Mouse (Mus musculus) layer of hippocampus, postnatal 14 days (tissue): Measurements from ENCODE around the gene Tubd1. TPM values are rescaled to one million over a fixed set of nuclear protein-coding genes. Genes with fewer than 3 reads are reported as not detected.
"Not testable (repeated sequence)": the region's sequence is repeated elsewhere in the genome, so short reads cannot be mapped to it uniquely, and the experiment has no call there.

ENCODE experiments used
- DNase-seq, 2 experiments: peaks; one replicate each; pipeline ENCODE4 v3.0.0; 2021 to 2022; ENCODE audit warnings: low spot score in 2 of 2, mixed read lengths in 1 of 2
- long read RNA-seq, 2 experiments: library from polyadenylated mRNA; stranded (forward); transcript quantifications; one replicate each; pipeline ENCODE4 v2.0.0; 2021
- total RNA-seq, 2 experiments: library from RNA; stranded (reverse); gene quantifications; 2 replicates each; pipeline ENCODE4 v1.2.3; 2021

Tubd1 gene
- 1 to 10 TPM; 7.0 to 9.2 TPM for total RNA-seq
- long read RNA-seq, experiment 1, transcript Tubd1-202 (9 exons, 1,871 nt) = major isoform, 8 of 13 reads
- long read RNA-seq, experiment 1, partial matches to known transcripts = 1 of 13 reads
- long read RNA-seq, experiment 1, other reads (novel, unspliced or antisense) = 1 of 13 reads
- long read RNA-seq, experiment 2, transcript Tubd1-202 (9 exons, 1,871 nt) = major isoform, 5 of 8 reads
- long read RNA-seq, experiment 2, partial matches to known transcripts = 1 of 8 reads
- long read RNA-seq, experiment 2, other reads (novel, unspliced or antisense) = 1 of 8 reads

DNA sequence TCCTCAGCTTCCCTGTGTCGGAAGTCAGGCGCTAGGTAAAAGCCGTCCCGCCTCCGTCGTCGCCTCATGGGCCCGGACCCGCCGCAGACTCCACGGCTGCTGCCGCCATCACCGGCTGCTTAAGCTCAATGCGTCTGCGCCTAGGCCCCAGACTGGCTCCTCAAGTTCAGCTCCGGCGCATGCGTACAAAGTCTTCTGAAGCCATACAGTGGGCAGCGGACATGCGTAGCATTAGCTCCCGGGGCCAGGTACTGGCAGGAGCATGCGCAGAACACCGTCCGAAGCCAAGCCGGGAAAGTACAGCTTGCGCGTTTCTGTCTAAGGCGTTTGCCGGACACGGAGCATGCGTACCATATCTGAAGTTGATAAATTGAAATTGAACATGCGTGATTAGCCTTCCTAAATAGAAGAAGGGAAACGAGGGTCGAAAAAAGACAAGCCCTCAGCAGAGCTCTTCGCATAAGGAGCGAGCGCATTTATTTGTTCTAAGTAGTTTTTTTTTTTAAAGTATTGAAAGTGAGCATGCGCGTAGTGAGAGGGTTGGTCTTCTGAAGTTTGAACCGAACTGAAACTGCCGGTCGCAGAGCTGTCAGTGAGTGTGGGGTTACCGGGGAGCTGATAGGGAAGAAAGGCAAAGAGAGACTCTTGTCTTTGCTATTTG lies at the start of gene Tubd1, which contains the start of gene Rps6kb1:
Gene Tubd1, plus strand, starts transcription at position 353 of the 661 bp plus-strand sequence.
Gene Rps6kb1, minus strand, starts transcription at position 167 of the 661 bp plus-strand sequence.
- DNase-seq = peak; percentile 98 to 100

DNA sequence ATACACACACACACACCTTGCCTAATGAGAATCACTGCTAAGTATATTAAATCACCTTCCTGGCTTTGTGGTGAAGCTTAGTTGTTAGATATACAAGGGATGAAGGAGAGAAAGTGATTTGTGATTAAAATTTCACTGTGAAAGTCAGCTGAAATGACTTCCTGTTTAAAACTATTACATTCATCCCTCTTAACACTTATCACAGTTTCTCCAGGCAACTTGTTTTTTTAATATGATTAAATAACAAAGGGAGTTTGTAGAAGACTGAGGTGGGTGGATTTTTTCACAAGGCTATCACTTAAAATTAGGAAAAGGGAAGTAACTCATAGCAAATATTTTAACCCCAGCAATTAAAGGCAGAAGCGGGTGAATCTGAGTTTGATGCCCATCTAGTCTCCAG lies 47.4 kb upstream of the Tubd1 start:
- no peak for DNase-seq

DNA sequence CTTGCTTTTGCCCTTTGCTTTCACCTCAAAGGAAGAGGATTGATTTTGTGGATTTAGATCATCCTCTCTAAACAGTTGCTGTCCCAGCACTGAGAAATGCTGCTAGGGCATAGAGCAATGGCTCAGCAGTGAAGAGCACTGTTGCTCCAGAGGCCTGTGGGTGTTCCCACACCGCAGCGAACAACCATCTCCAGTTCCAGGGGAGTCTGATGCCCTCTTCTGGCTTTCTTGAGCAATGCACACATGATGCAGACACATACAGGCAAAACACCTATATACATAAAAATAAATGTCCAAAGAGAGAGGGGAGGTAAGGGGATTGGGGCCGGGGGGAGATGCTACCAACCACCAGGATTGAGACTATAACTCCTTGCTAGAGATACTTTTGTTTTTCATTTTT lies 46.9 kb upstream of the Tubd1 start:
- no peak for DNase-seq

DNA sequence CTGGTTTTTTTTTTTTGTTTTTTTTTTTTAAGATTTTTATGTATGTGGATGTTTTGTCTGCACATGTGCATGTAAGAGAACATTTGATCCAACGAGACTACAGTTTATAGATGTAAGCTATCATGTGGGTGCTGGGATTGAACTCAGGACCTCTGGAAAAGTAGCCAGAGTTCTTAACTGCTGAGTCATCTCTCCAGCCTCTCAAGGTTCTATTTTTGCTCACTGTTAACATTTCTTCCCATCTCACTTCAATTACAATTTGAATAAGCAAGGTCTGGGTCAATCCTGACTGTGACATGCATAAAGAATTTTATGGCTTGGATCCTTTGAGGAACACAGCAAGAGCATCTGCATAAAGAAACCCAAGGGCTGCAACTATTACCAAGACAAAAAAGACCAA lies 44.0 kb upstream of the Tubd1 start:
- DNase-seq = no peak

DNA sequence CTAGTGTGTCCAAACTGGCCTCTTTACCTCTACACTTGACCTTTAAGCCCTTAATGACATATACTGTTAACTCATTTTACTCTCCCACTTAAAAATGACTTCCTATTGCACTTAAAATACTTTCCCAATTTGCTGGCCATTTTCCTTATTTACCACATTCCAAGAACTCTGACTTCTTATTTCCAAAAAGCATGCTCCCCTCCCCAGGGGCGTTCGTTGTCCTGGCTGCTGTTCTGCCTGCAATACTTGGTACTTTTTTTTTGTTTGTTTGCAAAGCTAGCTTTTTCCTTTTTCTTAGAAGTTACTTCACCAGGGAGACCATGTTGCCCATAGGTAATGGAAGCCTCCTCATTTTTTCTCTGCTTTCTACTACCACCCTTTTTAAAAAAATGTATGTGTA lies 41.7 kb upstream of the Tubd1 start:
- DNase-seq = no peak

DNA sequence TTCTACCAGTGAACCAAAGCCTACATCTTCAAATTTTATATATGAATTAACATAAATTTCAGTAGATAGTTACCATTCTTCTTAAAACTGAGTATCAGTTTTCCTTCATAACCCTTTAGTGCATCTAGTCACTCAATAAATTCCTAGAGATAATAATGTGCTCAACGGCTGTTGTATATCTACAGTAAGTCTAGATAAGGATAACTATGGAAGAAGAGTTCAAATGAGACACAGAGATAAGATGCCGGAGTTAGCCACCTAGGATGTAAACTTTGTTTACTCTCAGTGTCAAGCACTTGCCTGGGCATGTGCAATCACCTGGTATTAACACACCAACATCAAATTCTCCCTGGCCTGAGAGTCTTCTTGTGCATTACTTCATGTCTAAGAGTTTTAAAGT lies 37.5 kb upstream of the Tubd1 start:
- DNase-seq = no peak

DNA sequence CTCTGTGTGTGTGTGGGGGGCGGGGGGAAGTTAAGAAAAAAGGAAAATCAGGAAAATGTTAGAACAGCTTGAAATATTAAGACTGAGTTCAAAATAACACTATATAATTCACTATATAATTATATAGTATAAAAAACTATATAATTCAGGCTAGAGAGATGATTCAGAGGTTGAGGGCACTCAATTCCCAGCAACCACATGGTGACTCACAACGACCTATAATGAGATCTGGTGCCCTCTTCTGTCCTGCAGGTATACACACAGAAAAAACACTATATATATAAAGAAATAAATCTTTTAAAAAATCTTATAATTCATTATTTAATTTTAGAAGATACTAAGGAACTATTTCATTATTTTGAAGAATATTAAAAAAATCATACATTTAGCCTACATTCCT lies 36.8 kb upstream of the Tubd1 start:
- DNase-seq = no peak

DNA sequence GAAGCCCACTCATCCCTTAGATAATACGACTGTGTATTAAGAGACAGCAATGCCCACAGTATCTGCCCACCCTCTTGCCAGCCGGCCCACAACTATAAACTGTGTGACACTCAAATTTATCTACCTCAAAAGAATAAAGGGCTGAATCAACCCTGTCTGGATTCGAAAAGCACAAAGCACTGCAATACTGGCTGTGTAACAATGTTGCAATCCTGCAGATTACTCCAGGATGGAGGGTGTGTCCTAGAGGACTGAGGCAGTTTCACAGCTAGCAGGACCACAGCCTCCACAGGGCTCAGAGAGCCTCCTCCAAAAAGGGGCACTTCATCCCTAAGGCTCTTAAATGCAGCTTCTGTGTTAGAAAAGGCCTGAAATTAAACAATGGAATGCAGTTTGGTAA lies 28.2 kb upstream of the Tubd1 start:
- no peak for DNase-seq

DNA sequence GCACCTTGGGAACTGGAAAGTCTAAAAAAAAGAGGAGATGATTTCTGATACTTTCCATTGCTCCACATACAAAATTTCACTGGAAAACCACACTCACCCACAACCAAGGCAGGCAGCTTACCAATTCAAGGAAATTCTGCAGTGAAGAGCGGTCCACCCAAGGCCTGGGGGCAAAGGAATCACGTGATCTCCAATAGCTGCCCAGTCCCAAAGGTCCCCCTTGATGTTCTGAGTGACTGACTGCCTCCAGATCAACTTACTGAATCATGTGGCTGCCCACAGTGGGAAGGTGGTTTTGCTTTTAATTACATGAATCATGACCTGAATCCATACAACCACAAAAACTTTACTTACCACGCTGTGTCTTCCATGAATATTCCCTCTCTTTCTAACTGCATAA lies 27.6 kb upstream of the Tubd1 start:
- no peak for DNase-seq

DNA sequence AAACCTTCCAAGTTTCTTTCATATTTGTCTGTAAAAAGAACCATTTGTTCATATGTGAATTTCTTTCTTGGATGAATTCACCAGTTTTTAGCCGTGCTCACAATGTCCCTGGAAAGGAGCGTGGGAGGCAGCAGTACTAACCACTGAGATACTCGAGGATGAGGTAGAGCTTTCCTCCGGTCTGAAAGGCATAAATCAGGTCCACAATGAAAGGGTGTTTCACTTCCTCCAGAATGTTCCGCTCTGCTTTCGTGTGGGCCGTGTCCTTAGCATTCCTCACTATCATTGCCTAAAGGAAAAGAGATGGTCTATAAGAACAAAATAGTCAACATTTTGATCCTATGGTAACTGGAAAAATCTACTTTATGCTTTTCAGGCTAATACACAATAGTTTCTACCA lies 25.0 kb upstream of the Tubd1 start:
- no peak for DNase-seq

DNA sequence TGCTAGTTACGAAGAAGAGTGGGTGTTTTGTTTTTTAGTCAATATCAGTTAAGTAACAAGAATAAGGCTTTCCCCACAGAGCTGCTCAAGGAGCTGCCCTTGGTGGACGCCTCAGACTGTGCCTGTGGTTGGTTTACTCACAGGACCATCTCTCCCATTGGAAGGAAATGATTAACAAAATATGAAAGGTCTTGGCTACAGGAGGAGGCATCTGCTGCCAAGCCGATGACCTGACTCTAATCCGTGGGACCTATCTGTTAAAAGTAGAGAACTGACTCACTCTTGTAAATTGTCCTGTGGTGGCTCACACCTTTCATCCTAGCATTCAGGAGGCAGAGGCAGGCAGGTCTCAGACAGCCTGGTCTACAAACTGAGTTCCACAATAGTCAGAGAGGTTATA lies 17.3 kb upstream of the Tubd1 start:
- no peak for DNase-seq

DNA sequence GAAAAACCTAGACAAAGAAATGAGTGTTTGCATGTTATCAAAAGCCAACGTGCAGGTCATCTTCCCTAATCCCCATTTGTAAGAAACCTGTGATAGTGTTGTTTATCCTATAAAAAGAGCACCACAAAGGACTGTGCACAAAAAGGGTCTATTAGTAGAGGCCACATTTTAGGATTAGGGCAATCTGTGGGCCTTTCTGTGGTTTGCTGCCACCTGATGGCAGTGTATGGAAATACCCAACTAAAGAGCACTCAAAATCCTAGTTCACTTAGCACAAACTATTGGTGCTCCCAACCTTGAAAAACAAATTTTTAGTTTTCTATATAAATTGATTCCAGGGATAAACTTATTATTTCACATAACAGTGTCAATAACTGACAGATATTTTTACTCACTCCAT lies 12.0 kb upstream of the Tubd1 start:
- no peak for DNase-seq

DNA sequence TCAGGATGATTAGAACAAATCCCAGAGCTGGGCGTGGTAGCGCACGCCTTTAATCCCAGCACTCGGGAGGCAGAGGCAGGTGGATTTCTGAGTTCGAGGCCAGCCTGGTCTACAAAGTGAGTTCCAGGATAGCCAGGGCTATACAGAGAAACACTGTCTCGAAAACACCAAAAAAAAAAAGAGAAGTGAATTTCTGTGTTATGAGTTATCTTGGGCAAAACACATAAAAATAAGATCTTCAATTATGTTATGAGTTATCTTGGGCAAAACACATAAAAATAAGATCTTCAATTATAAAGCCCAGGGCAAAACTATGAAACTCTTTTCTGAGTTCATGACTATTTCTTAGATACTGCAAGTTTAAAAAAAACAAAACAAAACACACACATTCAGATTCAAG lies 11.5 kb upstream of the Tubd1 start:
- not testable (repeated sequence) for DNase-seq

DNA sequence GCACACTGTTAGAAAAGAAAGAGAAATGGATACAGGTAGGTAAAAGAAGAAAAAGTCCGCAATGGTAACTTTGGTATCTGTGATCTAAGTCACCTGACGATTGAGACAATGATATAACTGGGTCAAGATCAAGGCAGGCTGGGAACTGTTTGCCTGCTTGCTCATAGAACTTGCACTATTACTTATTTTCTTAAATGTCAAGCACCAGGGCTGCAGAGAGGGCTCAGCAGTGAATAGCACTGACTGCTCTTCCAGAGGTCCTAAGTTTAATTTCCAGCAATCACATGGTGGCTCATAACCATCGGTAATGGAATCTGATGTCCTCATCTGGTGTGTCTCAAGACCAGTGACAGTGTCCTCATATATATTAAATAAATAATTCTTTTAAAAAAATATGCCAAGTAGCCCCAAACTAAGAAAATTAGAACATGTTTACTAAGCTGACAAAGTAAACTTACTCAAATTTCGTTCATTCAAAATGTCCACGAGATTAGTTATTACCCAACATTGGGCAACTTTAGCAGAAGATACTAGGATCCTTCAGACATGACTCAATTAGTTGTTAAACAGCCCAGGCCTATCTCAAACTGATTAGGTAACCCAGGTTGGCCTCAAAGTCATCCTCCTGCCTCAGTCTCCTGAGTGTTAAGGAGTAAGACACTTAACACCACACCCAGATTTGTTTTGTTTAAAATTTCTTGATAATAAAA lies 10.4 kb upstream of the Tubd1 start:
- DNase-seq = no peak

DNA sequence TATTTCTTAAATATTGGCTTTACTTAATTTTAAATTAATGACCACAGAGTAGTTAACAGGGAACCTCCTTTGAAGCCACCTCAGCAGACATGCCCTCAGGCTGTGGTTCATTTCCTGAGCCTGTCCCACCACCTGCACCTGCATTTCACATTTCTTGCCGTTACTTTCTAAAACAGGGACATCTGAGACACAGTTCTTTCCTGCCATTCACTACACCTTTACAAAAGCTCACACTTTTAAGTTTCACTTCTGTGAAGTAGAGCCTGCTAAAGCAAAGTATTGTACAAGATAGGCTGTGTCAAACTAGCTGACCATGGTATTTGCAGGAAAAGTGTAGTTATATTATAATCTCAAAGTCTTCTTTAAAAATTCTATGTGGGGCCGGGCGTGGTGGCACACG lies 6.0 kb upstream of the Tubd1 start:
- DNase-seq = no peak

DNA sequence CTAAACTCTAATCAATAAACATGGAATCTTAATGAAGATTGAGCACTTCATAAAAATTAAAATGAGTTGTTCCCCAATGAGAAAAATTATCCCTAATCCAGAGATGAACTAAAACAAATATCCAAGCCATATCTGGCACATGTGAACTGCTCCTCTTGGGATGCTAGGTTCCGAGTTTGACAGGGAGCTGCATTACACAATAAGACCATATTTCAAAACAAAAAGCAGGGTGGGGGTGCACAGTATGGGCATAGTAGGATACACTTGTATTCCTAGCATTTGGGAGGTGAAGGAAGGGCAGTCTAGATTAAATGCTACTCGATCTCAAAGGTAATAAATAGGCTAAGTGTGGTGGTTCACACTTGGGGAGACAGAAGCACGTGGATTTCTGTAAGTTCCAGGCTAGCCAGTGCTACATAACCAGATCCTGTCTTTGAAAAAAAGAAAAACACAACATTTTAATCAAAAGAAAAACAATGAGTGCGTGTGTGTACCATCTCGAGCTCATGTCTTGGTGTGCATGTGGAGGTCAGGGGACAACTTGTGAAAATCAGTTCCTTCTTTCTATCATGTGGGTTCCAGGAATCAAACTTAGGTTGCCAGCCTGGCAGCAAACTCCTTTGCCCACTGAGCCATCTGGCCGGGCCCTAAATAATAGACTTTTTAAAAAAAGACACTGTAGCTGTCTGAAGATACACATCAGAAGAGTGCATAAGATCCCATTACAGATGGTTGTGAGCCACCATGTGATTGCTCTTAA lies 4.9 kb upstream of the Tubd1 start:
- no peak for DNase-seq

DNA sequence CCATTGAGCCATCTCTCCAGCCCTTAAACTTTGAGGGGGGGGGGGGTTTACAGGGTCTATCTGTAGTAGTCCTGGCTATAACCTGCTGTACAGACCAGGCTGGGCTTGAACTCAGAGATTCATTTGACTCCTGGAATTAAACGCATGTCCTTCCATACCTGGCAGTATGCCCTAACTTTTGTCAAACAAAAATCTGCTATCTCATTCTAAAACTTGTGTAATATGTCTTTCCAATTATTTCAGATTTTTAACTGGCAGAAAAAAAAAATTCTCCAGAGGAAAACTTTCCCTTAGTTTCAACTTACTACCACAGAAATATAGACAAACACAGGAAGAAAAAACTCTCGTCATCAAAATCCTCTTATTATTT lies 4.3 kb upstream of the Tubd1 start:
- no peak for DNase-seq

DNA sequence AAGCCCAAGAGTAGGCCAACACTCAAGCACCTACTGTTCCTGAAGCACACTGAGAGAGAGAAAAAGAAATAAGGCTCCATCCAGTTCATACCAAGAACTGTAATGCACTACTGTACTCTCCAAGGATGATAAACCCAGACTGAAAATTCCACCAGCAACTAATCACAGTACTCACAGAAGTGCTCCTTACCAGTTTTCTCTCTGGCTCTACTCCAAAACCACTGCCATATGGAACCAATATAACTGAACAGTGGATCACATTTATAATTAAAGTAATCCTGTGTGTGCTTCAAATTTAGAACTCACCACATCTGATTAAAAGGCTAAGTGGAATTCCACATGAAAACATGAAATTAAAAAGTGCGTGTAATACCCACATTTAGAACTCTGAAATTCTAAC lies 1.9 kb upstream of the Tubd1 start:
- no peak for DNase-seq

DNA sequence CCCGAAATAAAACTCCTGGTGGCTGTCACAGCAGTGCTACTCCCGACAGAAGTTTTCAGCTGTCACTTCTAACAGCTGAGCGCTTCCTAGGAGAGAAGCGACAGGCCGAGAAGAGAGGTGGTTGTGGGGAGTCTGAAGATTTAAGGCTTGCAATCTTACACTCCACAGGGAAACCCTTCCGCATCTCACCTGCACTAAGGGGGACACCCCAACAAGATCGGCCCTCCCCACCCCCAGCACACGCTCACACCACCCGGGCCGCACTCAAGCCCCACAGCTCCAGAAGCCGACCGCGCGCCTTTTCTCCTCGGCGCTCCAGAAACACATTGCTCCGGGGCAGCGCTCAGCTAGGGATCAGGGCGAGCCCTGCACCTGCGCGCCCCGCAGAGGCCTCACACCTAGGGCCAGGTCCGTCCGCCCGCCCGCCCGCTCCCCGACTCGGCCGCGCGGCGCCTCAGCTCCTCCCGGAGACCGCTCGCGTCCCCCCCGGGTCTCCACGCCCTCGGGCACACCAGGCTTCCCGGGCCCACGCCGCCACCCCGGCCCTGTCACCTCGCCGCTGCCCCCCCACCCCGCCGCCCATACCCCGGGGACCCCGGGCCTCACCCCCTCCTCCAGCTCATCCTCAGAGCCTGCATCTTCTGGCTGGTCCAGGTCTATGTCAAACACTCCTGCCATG lies 692 bp upstream of the Tubd1 start:
- peak; percentile 15 to 17 for DNase-seq

DNA sequence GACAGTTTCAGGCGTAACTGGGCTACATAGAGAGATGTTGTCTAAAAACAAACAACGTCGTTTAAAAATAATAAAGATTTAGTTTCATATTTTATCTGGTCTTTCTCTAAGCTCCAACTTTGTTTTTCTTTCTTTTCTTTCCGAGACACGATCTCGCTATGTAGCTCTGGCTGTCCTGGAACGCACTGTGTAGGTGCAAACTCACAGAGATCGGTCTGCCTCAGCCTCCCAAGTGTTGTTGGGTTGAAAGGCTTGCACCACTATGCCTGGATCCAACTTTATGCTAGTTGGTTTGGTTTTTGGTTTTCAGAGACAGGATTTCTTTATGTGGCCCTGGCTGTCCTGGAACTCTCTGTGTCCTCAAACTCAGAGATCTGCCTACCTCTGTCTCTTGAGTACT lies 765 bp downstream of the Tubd1 start:
- no peak for DNase-seq

DNA sequence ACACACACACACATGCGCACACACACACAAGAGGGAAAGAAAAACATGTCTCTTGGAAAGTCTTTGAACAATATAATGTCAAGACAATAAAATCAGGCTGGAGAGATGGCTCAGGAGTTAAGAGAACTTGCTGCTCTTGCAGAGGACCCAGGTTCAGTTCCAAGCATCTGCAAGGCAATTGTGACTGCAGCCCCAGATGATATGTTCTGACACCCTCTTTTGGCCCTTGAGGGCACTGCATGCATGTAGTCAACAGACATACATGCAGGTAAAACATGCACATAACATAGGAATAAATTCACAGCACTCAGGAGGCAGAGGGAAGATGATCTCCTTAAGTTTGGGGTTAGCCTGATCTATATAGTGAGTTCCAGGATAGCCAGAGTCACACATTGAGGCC lies 2.6 kb downstream of the Tubd1 start:
- DNase-seq = no peak
